ENCODE assay signal across 19 mouse cellular contexts in the genomic region with DNA sequence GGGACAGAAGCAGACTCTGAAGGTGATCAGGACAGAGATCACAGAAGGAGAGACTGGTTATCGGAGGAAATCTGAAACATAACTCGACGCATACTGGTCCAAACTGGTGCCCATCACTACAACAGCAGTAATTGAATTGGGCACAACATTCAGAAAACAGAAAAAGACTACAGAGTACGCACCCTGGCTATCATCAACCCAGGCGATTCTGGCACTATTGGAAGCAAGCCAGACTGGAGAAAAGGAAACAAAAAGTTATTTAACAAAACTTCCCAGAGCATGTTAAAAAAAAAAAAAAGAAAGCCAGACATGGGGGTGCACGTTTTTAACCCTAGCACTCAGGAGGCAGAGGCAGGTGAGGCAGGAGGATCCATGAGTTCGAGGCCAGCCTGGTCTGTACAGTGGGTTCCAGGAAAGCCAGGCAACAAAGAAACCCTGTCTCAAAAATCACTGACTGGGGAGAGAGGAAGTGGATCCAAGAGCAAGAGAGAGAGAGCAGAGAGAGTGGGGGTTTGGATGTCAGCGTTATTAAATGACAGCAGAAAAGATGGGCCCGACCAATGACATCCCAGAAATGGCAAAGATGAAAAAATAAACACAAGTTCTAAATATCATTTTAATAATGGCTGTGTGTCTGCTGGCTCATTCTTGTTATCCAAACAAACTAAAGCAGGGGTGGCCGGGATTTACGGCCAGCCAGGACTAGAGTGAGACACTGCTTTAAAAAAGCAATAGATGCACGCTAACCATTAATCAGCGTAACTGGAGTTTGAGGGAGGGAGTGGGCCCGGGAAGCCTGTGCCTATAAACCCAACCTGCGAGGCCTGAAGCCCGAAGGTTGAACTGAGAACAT. TPM values are rescaled to one million over a fixed set of nuclear protein-coding genes. Genes with fewer than 3 reads are reported as not detected.
A peak's percentile ranks its signal among the peaks of the same experiment; 100 is the strongest.
DNase-seq lines count a peak whose midpoint lies in the region; ATAC-seq and TF ChIP-seq lines count a peak whose summit lies in the region.
"Had no signal": no experiment of that assay in that cellular context is flagged by ENCODE, and none has a peak within 500 bp of the region (broad histone marks: within the 10 kb centered on the region; RNA-seq: fewer than 3 reads in every experiment).

No protein-coding gene starts in this region.

- WGBS in kidney, embryonic 15.5 days = 49% methylated on average over 16 of the region's 16 CpGs
- 47% methylated on average over 16 of the region's 16 CpGs for WGBS in lung, embryonic 16.5 days
- WGBS in lung, postnatal 0 days = 45% methylated on average over 16 of the region's 16 CpGs
- 44% methylated on average over 16 of the region's 16 CpGs for WGBS in stomach, postnatal 0 days

- TF ChIP-seq EP300 in lung, postnatal 0 days (IDR thresholded peaks at IDR 0.05) = no peak
- TF ChIP-seq EP300 in stomach, postnatal 0 days (optimal IDR thresholded peaks at IDR 0.05) = no peak

- no peak overlapping the region for H3K4me2 ChIP-seq in kidney, embryonic 15.5 days
- no peak overlapping the region for H3K4me2 ChIP-seq in lung, embryonic 16.5 days (ENCODE audit: low read depth, low read length)
- no peak overlapping the region for H3K4me2 ChIP-seq in lung, postnatal 0 days (replicated peaks; ENCODE audit: low read depth, low read length)
- H3K4me2 ChIP-seq in stomach, postnatal 0 days (replicated peaks; ENCODE audit: low read depth) = no peak overlapping the region
- H3K4me2 ChIP-seq: forebrain, embryonic 15.5 days; hindbrain, embryonic 14.5 days; limb, embryonic 12.5 days; neural tube, embryonic 12.5 days had no signal

- H3K27me3 ChIP-seq in kidney, embryonic 15.5 days = no peaks in the 10 kb centered on the region
- H3K27me3 ChIP-seq in lung, embryonic 16.5 days (ENCODE audit: control insufficient read depth, insufficient read depth, low read depth, low read length) = no peaks in the 10 kb centered on the region
- no peaks in the 10 kb centered on the region for H3K27me3 ChIP-seq in lung, postnatal 0 days (replicated peaks; ENCODE audit: insufficient read depth, low read length)
- H3K27me3 ChIP-seq in stomach, postnatal 0 days (ENCODE audit: control insufficient read depth, insufficient read depth, low read length) = no peaks in the 10 kb centered on the region
- H3K27me3 ChIP-seq: forebrain, embryonic 15.5 days; limb, embryonic 12.5 days; neural tube, embryonic 12.5 days had no signal

- no peak overlapping the region for H3K4me3 ChIP-seq in kidney, embryonic 15.5 days (replicated peaks)
- H3K4me3 ChIP-seq in lung, embryonic 16.5 days (ENCODE audit: low read length) = no peak overlapping the region
- no peak overlapping the region for H3K4me3 ChIP-seq in lung, postnatal 0 days (ENCODE audit: low read depth, low read length)
- H3K4me3 ChIP-seq in stomach, postnatal 0 days (ENCODE audit: low read depth, low read length) = no peak overlapping the region
- H3K4me3 ChIP-seq: forebrain, embryonic 15.5 days; left cerebral cortex, adult 2 months; limb, embryonic 12.5 days; neural tube, embryonic 12.5 days had no signal

- no peak overlapping the region for H3K9ac ChIP-seq in kidney, embryonic 15.5 days
- no peak overlapping the region for H3K9ac ChIP-seq in lung, embryonic 16.5 days (ENCODE audit: low read length)
- H3K9ac ChIP-seq in lung, postnatal 0 days (replicated peaks; ENCODE audit: low read depth) = no peak overlapping the region
- no peak overlapping the region for H3K9ac ChIP-seq in stomach, postnatal 0 days (ENCODE audit: low read length)
- H3K9ac ChIP-seq: forebrain, embryonic 15.5 days; hindbrain, embryonic 14.5 days; limb, embryonic 12.5 days; neural tube, embryonic 12.5 days had no signal

- 0 out of 2 replicates have a peak overlapping the region, but pooled peaks have one; percentile 4 for H3K27ac ChIP-seq in kidney, embryonic 15.5 days
- peak overlapping the region; percentile 34; the same call in 1 of the 2 replicates for H3K27ac ChIP-seq in lung, embryonic 16.5 days (ENCODE audit: low read length)
- H3K27ac ChIP-seq in lung, postnatal 0 days (ENCODE audit: low read length) = no peak overlapping the region
- 0 out of 2 replicates have a peak overlapping the region, but pooled peaks have one; percentile 13 for H3K27ac ChIP-seq in stomach, postnatal 0 days (replicated peaks)
- H3K27ac ChIP-seq: forebrain, embryonic 15.5 days; hindbrain, embryonic 14.5 days; left cerebral cortex, adult 2 months; limb, embryonic 12.5 days; neural tube, embryonic 12.5 days had no signal

- no peak for TF ChIP-seq CTCF in lung, postnatal 0 days (IDR thresholded peaks at IDR 0.05)
- TF ChIP-seq CTCF in stomach, postnatal 0 days (IDR thresholded peaks at IDR 0.05; ENCODE audit: low read depth) = no peak

- peaks cover 29% of the 10 kb centered on the region for H3K36me3 ChIP-seq in kidney, embryonic 15.5 days
- H3K36me3 ChIP-seq in lung, embryonic 16.5 days (ENCODE audit: control insufficient read depth, insufficient read depth, low read length) = peaks cover 8% of the 10 kb centered on the region
- H3K36me3 ChIP-seq in lung, postnatal 0 days (ENCODE audit: insufficient read depth, low read length) = no peaks in the 10 kb centered on the region; the same call in 1 of the 2 replicates
- H3K36me3 ChIP-seq in stomach, postnatal 0 days (ENCODE audit: control insufficient read depth, insufficient read depth, low read length) = no peaks in the 10 kb centered on the region
- H3K36me3 ChIP-seq: forebrain, embryonic 15.5 days had no signal

- peaks cover 17% of the 10 kb centered on the region for H3K4me1 ChIP-seq in kidney, embryonic 15.5 days
- H3K4me1 ChIP-seq in lung, embryonic 16.5 days (replicated peaks; ENCODE audit: control insufficient read depth, insufficient read depth, low read length) = peaks cover 21% of the 10 kb centered on the region
- H3K4me1 ChIP-seq in lung, postnatal 0 days (ENCODE audit: insufficient read depth, low read depth, low read length) = no peaks in the 10 kb centered on the region
- H3K4me1 ChIP-seq in stomach, postnatal 0 days (replicated peaks; ENCODE audit: control insufficient read depth, insufficient read depth) = peaks cover 6% of the 10 kb centered on the region; the same call in 1 of the 2 replicates

- DNase-seq in heart, adult 11 months = peak; percentile 83
- DNase-seq in heart, adult 8-10 months (ENCODE audit: low spot score) = no peak
- no peak for DNase-seq in kidney, adult 11 months
- no peak for DNase-seq in lung, postnatal 0 days (ENCODE audit: low spot score)
- no peak for DNase-seq in stomach, postnatal 0 days (ENCODE audit: low spot score)
- DNase-seq in adrenal gland, adult (ENCODE audit: inconsistent age in 2 of 2, low spot score in 1 of 2) = no peak
- DNase-seq: adrenal gland, postnatal 14 days; cerebellum, adult 11-12 months; cerebellum, postnatal 36 days; heart, postnatal 10 days; kidney, adult 8-10 months; thymus, postnatal 14 days had no signal

- no peaks in the 10 kb centered on the region for H3K9me3 ChIP-seq in kidney, embryonic 15.5 days (replicated peaks)
- H3K9me3 ChIP-seq in lung, embryonic 16.5 days (ENCODE audit: control insufficient read depth, low read length) = no peaks in the 10 kb centered on the region
- H3K9me3 ChIP-seq in lung, postnatal 0 days (ENCODE audit: low read length) = no peaks in the 10 kb centered on the region
- H3K9me3 ChIP-seq in stomach, postnatal 0 days (ENCODE audit: control insufficient read depth, low read length) = no peaks in the 10 kb centered on the region
- H3K9me3 ChIP-seq: forebrain, embryonic 15.5 days; limb, embryonic 12.5 days; neural tube, embryonic 12.5 days had no signal

- ATAC-seq in kidney, embryonic 15.5 days (replicated peaks; ENCODE audit: low FRiP score) = no peak
- ATAC-seq in lung, embryonic 16.5 days (ENCODE audit: low read depth) = peak; percentile 67
- no peak for ATAC-seq in lung, postnatal 0 days
- ATAC-seq in stomach, postnatal 0 days (ENCODE audit: low FRiP score, low TSS enrichment) = no peak
- ATAC-seq: forebrain, embryonic 15.5 days had no signal

RNA-seq across cellular contexts. Expression of gene Rpa1, which starts 22.8 kb away (rescaled TPM):
- total RNA-seq in heart, adult 8-10 months (2022) = 10 to 100 TPM; 62.6 to 69.4 (median 67.4) TPM
- 123 and 128 TPM in 2 replicates for polyA plus RNA-seq in kidney, embryonic 15.5 days (2015; fragmentation: Nextera tagmentation; extraction: Ambion mirVana)
- 172 and 191 TPM in 2 replicates for polyA plus RNA-seq in lung, embryonic 16.5 days (2015; fragmentation: Nextera tagmentation; extraction: Ambion mirVana)
- 44.7 and 52.3 TPM in 2 replicates for polyA plus RNA-seq in lung, postnatal 0 days (2015; fragmentation: Nextera tagmentation; extraction: Ambion mirVana)
- polyA plus RNA-seq in stomach, postnatal 0 days (2015; fragmentation: Nextera tagmentation; extraction: Ambion mirVana) = 46.0 and 48.0 TPM in 2 replicates

RNA-seq across cellular contexts. Expression of gene Smyd4, which starts 22.9 kb away (rescaled TPM):
- total RNA-seq in heart, adult 8-10 months (2022) = 10 to 100 TPM in 1 of 4 experiments, 1 to 10 TPM in 3; 5.7 to 10.1 (median 8.3) TPM
- 14.6 and 15.2 TPM in 2 replicates for polyA plus RNA-seq in kidney, embryonic 15.5 days (2015; fragmentation: Nextera tagmentation; extraction: Ambion mirVana)
- polyA plus RNA-seq in lung, embryonic 16.5 days (2015; fragmentation: Nextera tagmentation; extraction: Ambion mirVana) = 14.1 and 16.9 TPM in 2 replicates
- polyA plus RNA-seq in lung, postnatal 0 days (2015; fragmentation: Nextera tagmentation; extraction: Ambion mirVana) = 6.4 and 6.6 TPM in 2 replicates
- polyA plus RNA-seq in stomach, postnatal 0 days (2015; fragmentation: Nextera tagmentation; extraction: Ambion mirVana) = 5.0 and 6.3 TPM in 2 replicates
